Mouse (Mus musculus): ENCODE data around the gene Gal3st4. TPM values are rescaled to one million over a fixed set of nuclear protein-coding genes. Genes with fewer than 3 reads are reported as not detected.

The Gal3st4 gene
- total and polyA plus RNA-seq, 3 experiments = 0.23 to 0.30 (median 0.29) TPM

- intact Hi-C loops (cut with DNase I) = no loop called here
- TF ChIP-seq POLR2A (IDR thresholded peaks at IDR 0.05; ENCODE audit: insufficient read depth, low read depth, low read length) = no peak
- no peak for TF ChIP-seq CTCF (IDR thresholded peaks at IDR 0.05)
- TF ChIP-seq EP300 (IDR thresholded peaks at IDR 0.05; ENCODE audit: insufficient read depth, low read depth, low read length) = no peak
- Histone ChIP-seq H3K4me1 (ENCODE audit: control insufficient read depth, insufficient read depth, low read length) (peaks cover 8% of the 10 kb centered on the region; the same call in 1 of the 2 replicates), H3K9ac (ENCODE audit: low read depth, low read length) (no peak overlapping the region), H3K4me3 (no peak overlapping the region), H3K27me3 (ENCODE audit: control insufficient read depth, insufficient read depth, low read length) (no peaks in the 10 kb centered on the region), H3K27ac (no peak overlapping the region), H3K79me2 (replicated peaks; ENCODE audit: control insufficient read depth, insufficient read depth, low read length) (no peaks in the 10 kb centered on the region), H3K36me3 (ENCODE audit: control insufficient read depth, insufficient read depth, low read length) (no peaks in the 10 kb centered on the region)
- no peak for DNase-seq
- 72% methylated on average over 10 of the region's 10 CpGs for WGBS
Observed at GRCm38 (mm10) chr5:138260051-138260450, 12.6 kb downstream of the Gal3st4 start.

GRCm38 (mm10) chr5:138258993-138259392 is 13.6 kb downstream of the Gal3st4 start:
- H3K27me3 ChIP-seq (ENCODE audit: control insufficient read depth, insufficient read depth, low read length) = no peaks in the 10 kb centered on the region
- H3K36me3 ChIP-seq (ENCODE audit: control insufficient read depth, insufficient read depth, low read length) = no peaks in the 10 kb centered on the region
- intact Hi-C loops (cut with DNase I) = loop anchor here (5.0 kb wide), 1 partner anchor 67 kb away; the partner anchor contains the start of gene Mblac1
- H3K4me1 ChIP-seq (ENCODE audit: control insufficient read depth, insufficient read depth, low read length) = peaks cover 6% of the 10 kb centered on the region; the same call in 1 of the 2 replicates
- no peak overlapping the region for H3K9ac ChIP-seq (ENCODE audit: low read depth, low read length)
- H3K79me2 ChIP-seq (replicated peaks; ENCODE audit: control insufficient read depth, insufficient read depth, low read length) = no peaks in the 10 kb centered on the region
- H3K4me3 ChIP-seq = no peak overlapping the region
- WGBS = 45% methylated on average over 7 of the region's 7 CpGs
- peak in 1 of 2 experiments; percentile 12 for DNase-seq
- no peak overlapping the region for H3K27ac ChIP-seq
- TF ChIP-seq POLR2A (IDR thresholded peaks at IDR 0.05; ENCODE audit: insufficient read depth, low read depth, low read length) (no peak), CTCF (IDR thresholded peaks at IDR 0.05) (no peak), EP300 (IDR thresholded peaks at IDR 0.05; ENCODE audit: insufficient read depth, low read depth, low read length) (no peak)

GRCm38 (mm10) chr5:138258542-138258941 is 14.1 kb downstream of the Gal3st4 start:
- no peaks in the 10 kb centered on the region for H3K79me2 ChIP-seq (replicated peaks; ENCODE audit: control insufficient read depth, insufficient read depth, low read length)
- intact Hi-C loops (cut with DNase I) = loop anchor here (5.0 kb wide), 1 partner anchor 66 kb away; the partner anchor contains the start of gene Mblac1
- TF ChIP-seq EP300 (IDR thresholded peaks at IDR 0.05; ENCODE audit: insufficient read depth, low read depth, low read length) (no peak), POLR2A (IDR thresholded peaks at IDR 0.05; ENCODE audit: insufficient read depth, low read depth, low read length) (no peak), CTCF (IDR thresholded peaks at IDR 0.05) (no peak)
- DNase-seq = no peak
- peaks cover 6% of the 10 kb centered on the region; the same call in 1 of the 2 replicates for H3K4me1 ChIP-seq (ENCODE audit: control insufficient read depth, insufficient read depth, low read length)
- no peak overlapping the region for H3K27ac ChIP-seq
- WGBS = 54% methylated on average over 6 of the region's 6 CpGs
- H3K36me3 ChIP-seq (ENCODE audit: control insufficient read depth, insufficient read depth, low read length) = no peaks in the 10 kb centered on the region
- H3K9ac ChIP-seq (ENCODE audit: low read depth, low read length) = no peak overlapping the region
- no peak overlapping the region for H3K4me3 ChIP-seq
- H3K27me3 ChIP-seq (ENCODE audit: control insufficient read depth, insufficient read depth, low read length) = no peaks in the 10 kb centered on the region

- H3K27ac ChIP-seq = no peak overlapping the region
- no peak overlapping the region for H3K9ac ChIP-seq (ENCODE audit: low read depth, low read length)
- DNase-seq = no peak
- H3K27me3 ChIP-seq (ENCODE audit: control insufficient read depth, insufficient read depth, low read length) = no peaks in the 10 kb centered on the region
- intact Hi-C loops (cut with DNase I) = loop anchor here (5.0 kb wide), 1 partner anchor 66 kb away; the partner anchor contains the start of gene Mblac1
- TF ChIP-seq EP300 (IDR thresholded peaks at IDR 0.05; ENCODE audit: insufficient read depth, low read depth, low read length) (no peak), CTCF (IDR thresholded peaks at IDR 0.05) (no peak), POLR2A (IDR thresholded peaks at IDR 0.05; ENCODE audit: insufficient read depth, low read depth, low read length) (no peak)
- H3K36me3 ChIP-seq (ENCODE audit: control insufficient read depth, insufficient read depth, low read length) = no peaks in the 10 kb centered on the region
- no peaks in the 10 kb centered on the region for H3K79me2 ChIP-seq (replicated peaks; ENCODE audit: control insufficient read depth, insufficient read depth, low read length)
- 88% methylated on average over 3 of the region's 3 CpGs for WGBS
- no peak overlapping the region for H3K4me3 ChIP-seq
- peaks cover 5% of the 10 kb centered on the region; the same call in 1 of the 2 replicates for H3K4me1 ChIP-seq (ENCODE audit: control insufficient read depth, insufficient read depth, low read length)
Observed at GRCm38 (mm10) chr5:138258078-138258477, 14.6 kb downstream of the Gal3st4 start.

GRCm38 (mm10) chr5:138257585-138257978 is 15.1 kb downstream of the Gal3st4 start:
- Histone ChIP-seq H3K9ac (ENCODE audit: low read depth, low read length) (no peak overlapping the region), H3K27ac (no peak overlapping the region), H3K4me1 (ENCODE audit: control insufficient read depth, insufficient read depth, low read length) (peaks cover 3% of the 10 kb centered on the region; the same call in 1 of the 2 replicates), H3K27me3 (ENCODE audit: control insufficient read depth, insufficient read depth, low read length) (no peaks in the 10 kb centered on the region), H3K4me3 (no peak overlapping the region), H3K79me2 (replicated peaks; ENCODE audit: control insufficient read depth, insufficient read depth, low read length) (no peaks in the 10 kb centered on the region), H3K36me3 (ENCODE audit: control insufficient read depth, insufficient read depth, low read length) (no peaks in the 10 kb centered on the region)
- TF ChIP-seq POLR2A (IDR thresholded peaks at IDR 0.05; ENCODE audit: insufficient read depth, low read depth, low read length) (no peak), CTCF (IDR thresholded peaks at IDR 0.05) (no peak), EP300 (IDR thresholded peaks at IDR 0.05; ENCODE audit: insufficient read depth, low read depth, low read length) (no peak)
- 80% methylated on average over 4 of the region's 4 CpGs for WGBS
- no peak for DNase-seq
- intact Hi-C loops (cut with DNase I) = loop anchor here (5.0 kb wide), 1 partner anchor 65 kb away; the partner anchor contains the start of gene Mblac1

GRCm38 (mm10) chr5:138256966-138257584 is 15.6 kb downstream of the Gal3st4 start:
- intact Hi-C loops (cut with DNase I) = loop anchor here (5.0 kb wide), 1 partner anchor 65 kb away; the partner anchor contains the start of gene Mblac1
- peak in 1 of 2 experiments; percentile 34 for DNase-seq
- Histone ChIP-seq H3K4me3 (no peak overlapping the region), H3K79me2 (replicated peaks; ENCODE audit: control insufficient read depth, insufficient read depth, low read length) (no peaks in the 10 kb centered on the region), H3K9ac (ENCODE audit: low read depth, low read length) (no peak overlapping the region), H3K36me3 (ENCODE audit: control insufficient read depth, insufficient read depth, low read length) (no peaks in the 10 kb centered on the region), H3K27ac (no peak overlapping the region), H3K27me3 (ENCODE audit: control insufficient read depth, insufficient read depth, low read length) (no peaks in the 10 kb centered on the region), H3K4me1 (ENCODE audit: control insufficient read depth, insufficient read depth, low read length) (peaks cover 3% of the 10 kb centered on the region; the same call in 1 of the 2 replicates)
- 83% methylated on average over 10 of the region's 10 CpGs for WGBS
- TF ChIP-seq CTCF (IDR thresholded peaks at IDR 0.05) (no peak), EP300 (IDR thresholded peaks at IDR 0.05; ENCODE audit: insufficient read depth, low read depth, low read length) (no peak), POLR2A (IDR thresholded peaks at IDR 0.05; ENCODE audit: insufficient read depth, low read depth, low read length) (no peak)
